Mouse (Mus musculus): ENCODE measurements around the gene Adamtsl1.

GRCm38 (mm10) chr4:86353550-86353949, 839.6 kb downstream of the Adamtsl1 start:
- TF ChIP-seq POLR2A (IDR thresholded peaks at IDR 0.05; ENCODE audit: borderline replicate concordance, control insufficient read depth, low read depth, low read length) (no peak), CTCF (IDR thresholded peaks at IDR 0.05; ENCODE audit: control insufficient read depth, insufficient read depth, low read length) (no peak)

All from bone marrow, adult 2 months (tissue).